Mouse (Mus musculus): Measurements from ENCODE around the gene Stk36.

Gene Stk36

DNA sequence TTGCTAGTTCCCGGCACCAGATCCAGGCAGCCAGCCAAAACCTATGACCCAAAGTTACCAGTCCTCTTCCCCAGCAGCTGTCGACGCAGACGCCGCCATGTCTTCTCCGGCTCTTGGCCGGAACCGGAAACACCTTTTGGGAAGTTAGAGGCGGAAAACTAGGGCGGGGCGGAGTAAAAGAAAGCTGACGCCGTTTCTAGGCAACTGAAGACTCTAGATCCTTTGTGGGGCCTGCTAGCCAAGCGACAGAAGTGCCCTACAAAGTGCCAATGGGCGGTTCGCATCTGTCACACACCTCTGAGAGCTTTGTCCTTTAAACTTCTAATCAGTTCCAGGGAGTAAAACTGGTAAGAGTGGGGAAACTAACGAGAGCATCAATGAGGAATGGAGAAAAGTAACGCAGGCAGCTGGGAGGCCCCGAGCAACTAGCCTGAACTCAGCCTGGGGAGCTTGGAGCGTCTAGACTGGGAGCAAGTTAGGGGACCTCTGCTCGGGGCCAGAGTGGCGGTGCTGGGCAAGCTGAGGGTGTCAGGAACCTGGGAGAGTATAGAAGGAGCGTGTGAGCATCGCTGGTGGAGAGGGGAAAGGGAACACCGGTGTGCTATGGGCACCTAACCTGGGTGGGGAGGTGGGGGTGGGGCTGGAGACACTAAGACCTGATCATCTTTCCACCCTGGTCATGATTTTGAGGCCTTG lies at the start of gene Stk36, which contains the start of gene Rnf25:
TSS of gene Stk36 (plus strand) at position 179 of the 696 bp plus-strand sequence.
TSS of gene Rnf25 (minus strand) at position 131 of the 696 bp plus-strand sequence.
- DNase-seq (ENCODE audit: low spot score in 2 of 2) = peak; percentile 90 to 93

GRCm38 (mm10) chr1:74559061-74559460 lies 42.2 kb upstream of the Stk36 start:
- no peak for DNase-seq (ENCODE audit: low spot score in 2 of 2)

- no peak for DNase-seq (ENCODE audit: low spot score in 2 of 2)
Measured at GRCm38 (mm10) chr1:74565834-74566233, 35.4 kb upstream of the Stk36 start.

- DNase-seq (ENCODE audit: low spot score in 2 of 2) = no peak
Measured at GRCm38 (mm10) chr1:74569739-74570719, 31.2 kb upstream of the Stk36 start.

DNA sequence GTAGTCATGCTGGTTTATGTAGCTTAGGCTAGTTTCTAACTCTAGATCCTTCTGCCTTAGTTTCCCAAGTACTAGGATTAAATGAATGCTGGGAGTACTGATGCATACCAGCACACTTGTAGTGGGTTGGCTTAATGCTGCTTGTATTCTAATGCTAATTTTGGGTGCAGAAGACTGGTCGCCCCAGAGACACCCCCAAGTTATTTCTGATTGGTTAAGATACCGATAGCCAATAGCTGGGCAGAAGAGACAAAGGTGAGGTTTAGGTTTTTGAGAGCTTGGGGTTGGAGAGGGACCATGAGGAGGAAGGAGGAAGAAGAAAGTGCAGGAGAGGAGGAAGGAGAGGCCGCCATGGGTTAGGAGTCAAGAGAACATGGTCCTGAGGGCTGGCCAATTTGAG lies 18.6 kb upstream of the Stk36 start:
- DNase-seq (ENCODE audit: low spot score in 2 of 2) = no peak

DNA sequence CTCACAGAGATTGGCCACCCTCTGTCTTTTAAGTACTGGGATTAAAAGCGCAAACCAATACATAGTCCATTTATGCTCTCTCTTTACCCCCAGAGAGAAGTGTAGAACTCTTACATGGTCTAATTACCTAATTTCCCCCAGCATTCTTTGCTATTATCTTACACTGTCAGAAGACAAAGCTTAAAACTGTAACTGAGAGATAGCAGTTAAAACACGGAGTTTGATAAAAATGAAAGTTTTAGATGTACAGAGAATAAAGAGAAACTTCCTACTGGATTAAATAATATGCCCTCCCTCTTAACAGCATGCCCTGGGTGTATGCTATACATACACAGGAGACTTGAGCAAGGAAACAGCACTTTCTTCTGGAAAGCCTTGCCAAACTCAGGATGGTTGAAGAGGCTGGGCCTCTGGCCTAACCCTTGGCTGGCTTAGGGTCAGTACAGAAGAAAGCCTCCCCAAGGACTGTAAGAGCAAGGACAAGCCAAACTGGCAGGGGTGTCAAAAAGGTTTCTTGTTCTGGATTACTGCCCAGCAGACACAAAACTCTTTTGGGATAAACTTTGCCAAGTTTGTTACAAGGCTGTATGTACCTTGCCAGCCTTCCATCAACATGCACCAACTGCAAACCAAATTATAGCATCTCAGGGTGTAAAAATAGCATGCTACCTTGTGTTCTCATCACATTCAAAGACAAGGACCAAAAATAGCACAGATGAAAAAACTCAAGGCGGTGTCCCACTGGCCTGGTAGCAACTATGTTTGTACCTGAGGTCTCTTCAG lies 16.4 kb upstream of the Stk36 start:
- DNase-seq (ENCODE audit: low spot score in 2 of 2) = peak; percentile 52 to 54

DNA sequence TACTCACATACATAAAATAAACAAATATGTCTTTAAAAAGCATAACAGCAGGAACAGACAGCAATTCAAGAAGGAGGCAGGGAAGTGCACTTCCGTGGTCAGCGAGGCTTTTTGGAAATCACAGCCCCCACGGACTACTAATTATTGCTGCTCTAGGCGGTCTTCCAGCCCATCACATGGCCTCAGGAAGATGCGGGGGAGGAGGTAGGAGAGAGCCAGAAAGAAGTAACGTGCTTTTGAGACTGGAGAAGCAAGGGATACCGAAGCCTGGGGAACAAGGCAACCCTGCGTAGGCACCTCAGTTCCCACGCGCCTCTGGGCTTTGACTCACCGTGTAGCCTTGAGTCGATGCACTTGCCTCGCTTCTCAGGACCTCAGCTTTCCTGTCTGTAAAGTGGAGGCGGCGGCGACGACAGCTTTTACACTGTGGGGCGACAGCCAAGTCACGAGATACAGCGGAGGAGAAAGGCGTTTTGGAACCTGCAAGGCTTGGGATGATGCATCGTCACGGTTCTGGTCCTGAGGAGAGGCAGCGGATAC lies 13.9 kb upstream of the Stk36 start:
- no peak for DNase-seq (ENCODE audit: low spot score in 2 of 2)

DNA sequence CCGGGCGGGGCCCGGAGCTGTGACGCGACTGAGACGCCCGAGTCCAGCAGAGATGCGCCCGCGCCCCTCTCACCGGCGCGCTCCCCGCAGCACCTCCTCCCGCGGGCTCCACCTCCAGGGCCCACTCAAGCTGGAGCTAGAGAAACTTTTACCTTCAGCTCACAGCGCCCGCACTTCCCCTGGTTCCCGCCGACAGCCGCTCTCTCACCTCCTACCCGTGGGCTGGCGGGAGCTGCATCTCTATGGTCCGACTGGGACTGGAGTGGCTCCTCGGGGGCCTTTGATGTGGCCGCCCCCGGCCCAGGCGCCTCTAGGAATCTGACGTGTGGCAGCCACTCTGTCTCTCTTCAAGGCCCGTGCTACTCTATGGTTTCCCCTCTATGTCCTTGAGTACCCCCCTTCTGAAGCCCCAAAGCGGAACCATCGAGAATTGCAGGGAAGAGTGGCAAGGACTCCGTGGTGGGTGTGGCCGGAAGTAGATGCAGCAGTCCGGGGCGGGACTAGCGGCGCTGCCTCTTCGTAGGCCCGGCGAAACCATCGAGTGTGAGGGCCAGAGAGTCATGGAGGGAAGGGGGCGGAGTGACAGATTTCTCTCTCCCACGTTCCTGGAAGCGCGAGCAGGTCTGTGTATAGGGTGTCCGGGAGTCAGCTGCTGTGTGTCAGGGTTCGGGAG lies 13.3 kb upstream of the Stk36 start, which contains the start of the genes Zfp142 and Bcs1l:
TSS of gene Zfp142 (minus strand) at position 474 of the 673 bp plus-strand sequence.
TSS of gene Bcs1l (plus strand) at position 517 of the 673 bp plus-strand sequence.
- DNase-seq (ENCODE audit: low spot score in 2 of 2) = peak; percentile 99

DNA sequence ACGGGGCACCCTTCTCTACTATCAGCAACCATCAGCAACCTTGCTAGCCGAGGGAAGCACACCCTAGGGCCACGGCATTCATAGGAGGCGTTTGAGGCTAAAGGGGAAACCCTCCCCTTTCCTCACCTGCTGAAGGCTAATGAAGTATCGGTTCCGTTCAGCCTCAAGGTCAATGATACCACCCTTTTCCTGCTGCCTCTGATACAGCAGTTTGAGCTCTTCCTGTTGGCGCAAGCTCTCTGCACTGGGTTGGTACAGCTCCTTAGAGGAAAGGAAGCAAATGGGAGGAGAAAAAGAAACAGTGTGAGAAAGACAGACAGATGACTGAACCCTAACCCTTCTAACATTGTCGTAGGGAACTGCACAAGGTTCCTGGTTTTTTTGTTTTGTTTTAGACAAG lies 6.8 kb upstream of the Stk36 start:
- DNase-seq (ENCODE audit: low spot score in 2 of 2) = no peak

GRCm38 (mm10) chr1:74600501-74601266 lies 561 bp upstream of the Stk36 start:
- DNase-seq (ENCODE audit: low spot score in 2 of 2) = no peak

GRCm38 (mm10) chr1:74624183-74624582 lies 22.9 kb downstream of the Stk36 start:
- DNase-seq (ENCODE audit: low spot score in 2 of 2) = no peak

GRCm38 (mm10) chr1:74626076-74626475 lies 24.8 kb downstream of the Stk36 start:
- no peak for DNase-seq (ENCODE audit: low spot score in 2 of 2)

DNA sequence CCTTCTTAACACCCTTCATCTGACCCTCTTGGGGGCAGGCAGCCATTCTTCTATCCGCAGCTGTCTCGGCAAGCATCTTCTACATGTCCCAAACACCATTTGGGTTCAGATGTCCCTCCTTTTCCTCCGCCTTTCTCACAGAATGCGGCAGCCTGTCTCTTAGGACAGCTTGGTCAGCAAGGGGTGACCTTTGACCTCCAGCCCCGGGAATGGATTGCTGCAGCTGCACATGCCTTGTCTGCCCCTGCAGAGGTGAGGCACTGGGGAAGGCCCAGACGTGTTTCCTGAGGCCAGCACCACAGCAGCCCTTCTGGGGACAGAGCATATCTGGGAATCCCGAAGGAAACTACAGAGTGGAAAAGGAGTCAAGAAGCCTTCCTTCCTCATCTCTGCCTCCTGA lies 26.8 kb downstream of the Stk36 start:
- no peak for DNase-seq (ENCODE audit: low spot score in 2 of 2)

DNA sequence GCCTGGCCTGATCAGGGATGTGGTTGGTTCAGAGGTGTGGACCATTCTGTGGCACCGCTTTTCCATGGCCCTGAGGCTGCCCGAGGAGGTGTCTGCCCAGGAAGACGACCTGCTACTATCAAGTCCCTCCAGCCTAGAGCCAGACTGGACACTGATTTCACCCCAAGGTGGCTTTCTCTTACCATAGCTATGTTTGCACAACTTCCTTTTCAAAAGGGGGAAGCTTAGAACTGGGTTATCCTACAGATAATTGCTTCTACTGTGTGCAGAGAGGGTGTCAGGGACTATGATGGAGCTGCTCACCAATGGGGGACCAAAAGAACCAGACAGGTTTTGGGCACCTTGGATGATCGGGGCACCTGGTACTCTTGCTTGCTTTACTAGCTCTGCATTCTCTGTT lies 31.5 kb downstream of the Stk36 start:
- no peak for DNase-seq (ENCODE audit: low spot score in 2 of 2)

GRCm38 (mm10) chr1:74643524-74643923 lies 42.3 kb downstream of the Stk36 start:
- no peak for DNase-seq (ENCODE audit: low spot score in 2 of 2)

GRCm38 (mm10) chr1:74643926-74644325 lies 42.7 kb downstream of the Stk36 start:
- DNase-seq (ENCODE audit: low spot score in 2 of 2) = no peak

DNA sequence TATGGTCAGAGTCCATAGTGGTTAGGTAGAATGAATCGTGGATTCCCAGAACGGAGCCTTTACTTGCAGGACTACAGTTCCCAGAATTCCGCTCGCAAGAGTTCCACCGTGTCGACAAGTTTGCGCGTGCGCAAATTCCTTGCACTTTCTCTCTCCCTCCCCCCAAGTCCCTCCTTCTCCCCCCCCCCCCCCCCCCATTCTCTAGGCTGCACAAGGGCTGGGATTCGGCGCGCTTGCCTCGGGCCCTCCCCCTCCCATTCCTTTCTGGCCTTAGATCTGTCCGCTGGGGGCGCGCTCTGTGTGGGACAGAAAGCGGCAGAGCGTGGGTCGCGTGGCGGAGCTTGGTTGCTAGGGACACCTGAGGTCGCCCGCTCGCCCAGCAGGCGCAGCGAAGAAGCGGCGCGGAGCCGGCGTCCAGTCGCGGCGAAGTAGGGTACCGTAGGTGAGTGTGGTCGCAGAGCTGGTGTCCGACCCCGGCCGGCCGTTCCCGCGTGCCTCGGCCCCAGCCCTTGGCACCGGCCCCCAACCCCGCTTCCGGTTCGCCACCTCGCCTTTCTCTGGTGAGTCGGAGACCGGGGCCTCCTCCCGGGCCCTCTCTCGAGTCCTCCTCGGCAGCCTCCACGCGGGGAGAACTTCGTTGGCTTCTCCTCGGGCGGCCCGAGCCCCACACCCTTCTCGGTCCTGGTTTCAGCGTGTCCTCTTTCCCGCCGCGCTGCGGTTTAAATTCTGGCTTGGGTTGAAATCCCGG lies 60.4 kb downstream of the Stk36 start, which contains the start of gene Ttll4:
TSS of gene Ttll4 (plus strand) at position 298 of the 748 bp plus-strand sequence.
- peak; percentile 92 to 96 for DNase-seq (ENCODE audit: low spot score in 2 of 2)

- DNase-seq (ENCODE audit: low spot score in 2 of 2) = no peak
Measured at GRCm38 (mm10) chr1:74662253-74662865, 61.1 kb downstream of the Stk36 start.

DNA sequence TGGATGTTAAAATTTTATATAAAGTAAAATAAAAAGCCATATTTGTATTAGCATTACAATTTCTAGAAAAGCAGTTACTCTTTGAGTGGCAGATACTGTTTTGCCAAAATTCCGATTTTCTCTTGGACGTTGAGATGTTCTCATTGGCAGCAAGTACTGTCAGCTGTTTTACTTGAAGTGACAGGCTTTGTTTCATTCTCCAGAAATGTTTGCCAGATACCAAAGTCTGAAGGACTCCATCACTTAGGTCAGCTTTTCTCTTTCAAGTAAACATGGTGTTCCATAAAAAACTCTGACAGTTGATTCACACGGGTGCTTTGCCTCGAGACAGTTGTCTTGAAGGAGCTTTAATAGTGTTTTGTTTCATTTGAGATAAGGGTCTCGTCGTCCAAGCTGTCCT lies 63.9 kb downstream of the Stk36 start:
- peak; percentile 20 to 32 for DNase-seq (ENCODE audit: low spot score in 2 of 2)
